Mouse (Mus musculus): ENCODE results near the gene Mat2a. TPM values are rescaled to one million over a fixed set of nuclear protein-coding genes. Genes with fewer than 3 reads are reported as not detected.

The Mat2a gene
- total RNA-seq, 2 experiments from 2014 or later, result 113 to 118 TPM

GRCm38 (mm10) chr6:72383142-72383820 is 56.1 kb downstream of the Mat2a start:
- no peak for DNase-seq

Other genes starting within 250 kb of the Mat2a start
- 1 to 10 TPM; 4.5 to 7.8 TPM for gene Atoh8, start 204.0 kb downstream of the Mat2a start, total RNA-seq (2021)
- gene Sftpb, start 134.9 kb downstream of the Mat2a start, total RNA-seq (2021), result not detected
- gene Usp39, start 94.4 kb downstream of the Mat2a start, total RNA-seq (2021), result 10 to 100 TPM; 18.6 to 20.3 TPM
- 10 to 100 TPM; 11.2 to 12.8 TPM for gene 0610030E20Rik, start 92.2 kb downstream of the Mat2a start, total RNA-seq (2021)
- gene Tmem150a, start 84.1 kb downstream of the Mat2a start, total RNA-seq (2021), result 10 to 100 TPM; 14.8 to 17.3 TPM
- 10 to 100 TPM; 23.8 to 28.8 TPM for gene Rnf181, start 72.6 kb downstream of the Mat2a start, total RNA-seq (2021)
- gene Vamp5, start 59.1 kb downstream of the Mat2a start, total RNA-seq (2021), result 10 to 100 TPM; 97.2 to 99.9 TPM
- gene Vamp8, start 48.9 kb downstream of the Mat2a start, total RNA-seq (2021), result 10 to 100 TPM; 44.2 to 49.7 TPM
- gene Ggcx, start 25.2 kb downstream of the Mat2a start, total RNA-seq (2021), result 10 to 100 TPM; 12.3 to 16.4 TPM
- gene Sh2d6, start 82.1 kb upstream of the Mat2a start, total RNA-seq (2021), result 1 to 10 TPM in 1 of 2 experiments, under 1 TPM in 1; 1.00 to 1.3 TPM
- gene Capg, start 104.8 kb upstream of the Mat2a start, total RNA-seq (2021), result 10 to 100 TPM in 1 of 2 experiments, 1 to 10 TPM in 1; 8.1 to 10.5 TPM
- 1 to 10 TPM; 8.6 to 9.3 TPM for gene Elmod3, start 158.9 kb upstream of the Mat2a start, total RNA-seq (2021)
- gene Retsat, start 158.9 kb upstream of the Mat2a start, total RNA-seq (2021), result 10 to 100 TPM; 55.9 to 73.4 TPM
- gene Tgoln1, start 177.4 kb upstream of the Mat2a start, total RNA-seq (2021), result 10 to 100 TPM; 20.6 to 22.9 TPM